Mouse (Mus musculus) lung, adult 2 months (tissue): ENCODE measurements at regions not wholly inside any gene's neighbourhood (a gene's known extent, or its start where the extent isn't known, plus 50 kb on each side); places are given as distances from the start of the nearest gene placed in this dataset.

Experiments used
- CTCF ChIP-seq: fragments of 200-500 bp; IDR thresholded peaks from 2 replicates; pipeline ENCODE4 v1.5.1; 2011; ENCODE audit warnings: mild to moderate bottlenecking, low read length, control low read depth; ENCODE audit not compliant: insufficient read depth
- POLR2A ChIP-seq: fragments of 200-500 bp; IDR thresholded peaks from 2 replicates; pipeline ENCODE4 v1.6.1; 2011; ENCODE audit warnings: low read depth, mild to moderate bottlenecking, control low read depth, low read length, borderline replicate concordance; ENCODE audit errors: extremely low read depth

DNA sequence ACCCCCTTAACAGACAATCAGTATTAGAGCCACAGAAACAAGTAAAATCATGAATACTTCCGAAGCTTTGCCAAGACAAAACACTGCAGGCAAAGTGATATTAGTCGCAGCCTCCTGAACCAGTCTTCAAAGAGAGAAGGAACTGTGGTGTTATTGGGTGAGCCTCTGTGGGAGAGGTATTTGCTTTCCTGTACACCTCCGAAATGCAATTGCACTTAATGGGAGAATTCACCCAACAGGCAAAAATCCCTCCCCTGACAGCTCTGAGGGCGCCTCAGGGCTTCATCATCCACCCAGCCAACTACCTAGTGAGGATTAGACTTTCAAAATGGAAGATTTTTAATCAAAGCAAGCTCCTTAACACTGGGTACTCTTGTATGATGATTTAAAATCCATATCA lies 464.1 kb upstream of the Agtr1b start:
- TF ChIP-seq CTCF, result no peak
- TF ChIP-seq POLR2A, result no peak
